Mouse (Mus musculus) lung, postnatal 0 days (tissue): Measurements from ENCODE around the gene Tpra1. TPM values are rescaled to one million over a fixed set of nuclear protein-coding genes. Genes with fewer than 3 reads are reported as not detected.
A peak's percentile ranks its signal among the peaks of the same experiment; 100 is the strongest.

Source experiments
- ATAC-seq: fragments of 200-750 bp; cut with Nextera tagmentation; 2 replicates; pipeline ENCODE4 v1.8.0; 2017; ENCODE audit warnings: moderate library complexity
- DNase-seq: peaks from one replicate; pipeline ENCODE4 v3.0.0-alpha.2; 2016; ENCODE audit warnings: low spot score
- H3K27ac ChIP-seq: fragments of 300-500 bp; sonication (generic); 2 replicates; pipeline ENCODE4 v1.5.1; 2014; ENCODE audit warnings: antibody characterized with exemption, mild to moderate bottlenecking, low read length, mixed read lengths
- H3K27me3 ChIP-seq: fragments of 300-500 bp; sonication (generic); replicated peaks from 2 replicates; pipeline ENCODE4 v1.6.1; 2014; ENCODE audit warnings: low read length, mixed read lengths; ENCODE audit not compliant: insufficient read depth
- H3K36me3 ChIP-seq: fragments of 300-500 bp; sonication (generic); 2 replicates; pipeline ENCODE4 v1.6.1; 2014; ENCODE audit warnings: low read length, mixed read lengths; ENCODE audit not compliant: insufficient read depth
- H3K4me1 ChIP-seq: fragments of 300-500 bp; sonication (generic); 2 replicates; pipeline ENCODE4 v1.6.1; 2014; ENCODE audit warnings: antibody characterized with exemption, low read depth, low read length, mixed read lengths; ENCODE audit not compliant: insufficient read depth
- H3K4me2 ChIP-seq: fragments of 300-500 bp; sonication (generic); replicated peaks from 2 replicates; pipeline ENCODE4 v1.6.1; 2014; ENCODE audit warnings: low read depth, mild to moderate bottlenecking, low read length, moderate library complexity, mixed read lengths
- H3K4me3 ChIP-seq: fragments of 300-500 bp; sonication (generic); 2 replicates; pipeline ENCODE4 v1.5.1; 2014; ENCODE audit warnings: low read depth, low read length
- H3K9ac ChIP-seq: fragments of 300-500 bp; sonication (generic); replicated peaks from 2 replicates; pipeline ENCODE4 v1.6.1; 2014; ENCODE audit warnings: low read depth, mild to moderate bottlenecking
- H3K9me3 ChIP-seq: fragments of 300-500 bp; sonication (generic); 2 replicates; pipeline ENCODE4 v1.6.1; 2016; ENCODE audit warnings: low read length, mixed read lengths
- CTCF ChIP-seq: IDR thresholded peaks from 2 replicates; pipeline ENCODE4 v1.5.1; 2016; ENCODE audit warnings: antibody characterized with exemption, mild to moderate bottlenecking
- EP300 ChIP-seq: IDR thresholded peaks from 2 replicates; pipeline ENCODE4 v1.6.1; 2016; ENCODE audit warnings: antibody characterized with exemption, mild to moderate bottlenecking, control low read depth
- WGBS: fragments of 180-500 bp; shearing (Covaris S2); extraction: QIAGEN DNeasy Blood & Tissue Kit; methylation state at CpG from one replicate; pipeline ENCODE4 v1.1.7; 2014; 5-methylcytosine and 5-hydroxymethylcytosine counted together
- polyA plus RNA-seq: library from polyadenylated mRNA; unstranded; fragments of >200 nt; fragmentation: Nextera tagmentation; extraction: Ambion mirVana; gene quantifications from 2 replicates; pipeline ENCODE4 v1.2.1, GENCODE M21; 2015

The Tpra1 gene
- polyA plus RNA-seq, 1 experiment from 2014 or later = 72.0 TPM

DNA sequence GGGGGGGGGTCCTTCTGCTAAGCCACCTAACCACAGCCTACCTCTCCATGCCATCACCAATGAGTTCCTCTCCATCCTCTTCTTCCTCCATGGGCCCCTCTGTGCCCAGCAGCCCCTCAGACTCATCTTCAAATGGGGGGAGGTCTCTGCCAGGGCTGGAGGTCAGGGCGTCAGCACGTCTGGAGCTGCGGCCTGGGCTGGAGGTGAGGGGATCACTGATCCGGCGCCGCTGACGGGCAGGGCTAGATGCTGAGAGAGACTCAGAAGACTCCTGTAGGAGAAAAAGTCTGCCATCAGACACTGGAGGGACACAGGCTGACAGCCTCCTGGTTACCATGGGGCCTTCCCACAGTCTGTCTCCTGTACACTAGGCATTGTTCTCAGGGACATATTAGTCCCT, 4.8 kb upstream of the Tpra1 start:
- WGBS = 45% methylated on average over 7 of the region's 7 CpGs
- Histone ChIP-seq H3K9me3 (no peaks in the 10 kb centered on the region), H3K4me3 (no peak overlapping the region), H3K9ac (no peak overlapping the region), H3K4me1 (peaks cover 7% of the 10 kb centered on the region; the same call in 1 of the 2 replicates), H3K27me3 (no peaks in the 10 kb centered on the region), H3K36me3 (no peaks in the 10 kb centered on the region), H3K4me2 (no peak overlapping the region), H3K27ac (no peak overlapping the region)
- DNase-seq (no peak), ATAC-seq (no peak)
- TF ChIP-seq EP300 (no peak), CTCF (no peak)

DNA sequence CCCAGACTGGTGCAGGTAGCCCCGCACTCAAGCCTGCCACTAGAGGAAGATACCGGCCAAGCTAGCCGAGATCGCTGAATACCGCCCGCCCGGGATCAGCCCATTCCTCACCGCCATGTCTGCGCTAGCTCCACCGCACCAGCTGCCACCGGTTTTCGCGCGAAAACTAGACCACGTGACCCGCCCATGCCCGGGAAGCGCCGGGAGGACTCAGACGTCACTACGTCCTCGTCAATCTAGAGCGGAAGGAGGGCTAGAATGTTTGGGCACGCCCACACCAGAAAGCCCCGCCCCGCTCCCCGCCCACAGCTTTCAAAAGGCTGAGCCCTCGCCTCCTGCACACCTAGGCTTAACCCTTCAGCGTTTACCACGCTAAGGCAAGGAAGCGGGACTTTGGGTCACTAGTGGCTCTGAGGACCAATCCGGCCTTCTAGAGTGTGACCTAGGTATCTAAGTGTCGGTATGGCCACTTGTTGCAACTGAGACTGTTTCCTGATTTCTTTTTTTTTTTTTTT, 3.5 kb upstream of the Tpra1 start, which contains the start of gene Mcm2:
Gene Mcm2, minus strand, starts transcription at position 247 of the 515 bp plus-strand sequence.
- Histone ChIP-seq H3K27me3 (no peaks in the 10 kb centered on the region), H3K9me3 (no peaks in the 10 kb centered on the region), H3K4me3 (peak within 1 kb of the TSS; percentile 61), H3K27ac (peak within 1 kb of the TSS; percentile 39; the same call in 1 of the 2 replicates), H3K9ac (peak within 1 kb of the TSS; percentile 44), H3K4me1 (peaks cover 14% of the 10 kb centered on the region; the same call in 1 of the 2 replicates), H3K4me2 (peak within 1 kb of the TSS; percentile 92), H3K36me3 (no peaks in the 10 kb centered on the region)
- DNase-seq = peak; percentile 98
- no peak for TF ChIP-seq EP300
- TF ChIP-seq CTCF = no peak; the same call in 1 of the 2 replicates
- under 1% methylated on average over 32 of the region's 33 CpGs for WGBS
- ATAC-seq = peak; percentile 80

DNA sequence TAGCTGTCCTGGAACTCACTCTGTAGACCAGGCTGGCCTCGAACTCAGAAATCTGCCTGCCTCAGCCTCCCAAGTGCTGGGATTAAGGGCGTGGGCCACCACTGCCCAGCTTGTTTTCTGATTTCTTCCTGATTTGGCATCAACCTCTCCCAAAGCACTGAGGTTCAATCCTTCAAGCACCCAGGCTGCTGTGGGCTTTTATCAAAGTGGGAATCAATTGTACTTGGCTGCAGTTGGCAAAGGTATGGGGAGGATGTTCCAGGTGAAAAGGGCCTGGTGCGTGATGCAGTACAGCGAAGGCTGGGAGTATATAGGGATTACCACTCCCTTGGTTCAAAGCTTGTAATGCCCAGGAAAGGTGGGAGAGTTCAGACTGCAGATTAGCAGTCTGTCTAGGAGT, 3.0 kb upstream of the Tpra1 start:
- no peaks in the 10 kb centered on the region for H3K27me3 ChIP-seq
- H3K4me3 ChIP-seq = no peak overlapping the region
- H3K4me2 ChIP-seq = peak overlapping the region; percentile 92
- H3K4me1 ChIP-seq = peaks cover 19% of the 10 kb centered on the region; the same call in 1 of the 2 replicates
- no peak overlapping the region for H3K9ac ChIP-seq
- ATAC-seq = no peak
- WGBS = 53% methylated on average over 4 of the region's 4 CpGs
- TF ChIP-seq EP300 = no peak
- TF ChIP-seq CTCF = no peak
- H3K9me3 ChIP-seq = no peaks in the 10 kb centered on the region
- no peak overlapping the region for H3K27ac ChIP-seq
- H3K36me3 ChIP-seq = no peaks in the 10 kb centered on the region
- no peak for DNase-seq

DNA sequence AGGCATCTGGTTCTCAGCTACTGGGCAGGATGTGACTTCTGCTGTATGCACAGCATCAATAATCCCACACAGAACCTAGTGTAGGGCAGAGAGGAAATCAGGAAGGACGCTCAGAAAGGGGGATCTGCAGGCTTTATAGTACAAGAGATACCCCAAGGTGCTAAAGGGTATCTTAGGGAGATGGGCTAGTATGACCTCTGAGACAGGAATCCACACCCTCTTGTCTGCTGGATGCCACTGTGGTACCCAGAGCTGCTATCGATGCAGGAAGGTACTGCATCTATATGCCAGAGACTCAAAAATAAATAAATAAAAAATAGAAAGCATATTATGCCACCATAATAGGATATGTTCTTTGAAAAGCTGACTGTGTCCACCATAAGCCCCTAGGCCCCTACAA, 2.4 kb upstream of the Tpra1 start:
- Histone ChIP-seq H3K27me3 (no peaks in the 10 kb centered on the region), H3K4me2 (no peak overlapping the region), H3K36me3 (no peaks in the 10 kb centered on the region), H3K4me1 (peaks cover 22% of the 10 kb centered on the region; the same call in 1 of the 2 replicates), H3K9ac (no peak overlapping the region), H3K27ac (no peak overlapping the region), H3K4me3 (no peak overlapping the region), H3K9me3 (no peaks in the 10 kb centered on the region)
- ATAC-seq = no peak
- 91% methylated on average over 2 of the region's 2 CpGs for WGBS
- no peak for DNase-seq
- TF ChIP-seq EP300 (no peak), CTCF (no peak)

DNA sequence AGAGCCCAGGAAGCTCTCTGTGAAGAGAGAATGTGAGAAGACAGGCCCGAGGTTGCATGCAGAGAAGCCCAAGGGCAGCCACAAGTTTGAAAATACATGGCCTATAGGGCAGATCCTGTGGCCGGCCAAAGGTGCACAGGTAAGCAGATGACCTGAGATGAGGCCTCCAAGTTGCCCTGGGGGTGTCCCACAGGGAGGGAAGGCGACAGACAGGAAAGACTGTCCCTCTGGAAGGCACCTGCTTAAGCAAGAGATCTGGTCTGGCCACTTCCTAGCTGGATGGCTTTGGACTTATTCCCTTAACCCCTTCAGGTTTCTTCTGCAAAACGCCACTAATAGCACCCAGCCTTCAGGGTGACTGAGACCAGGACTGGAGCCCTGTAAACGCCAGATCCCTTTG, 580 bp upstream of the Tpra1 start:
- H3K27me3 ChIP-seq = no peaks in the 10 kb centered on the region
- H3K4me3 ChIP-seq = peak overlapping the region; percentile 70
- H3K36me3 ChIP-seq = no peaks in the 10 kb centered on the region
- H3K9me3 ChIP-seq = no peaks in the 10 kb centered on the region
- DNase-seq (peak; percentile 72), ATAC-seq (peak; percentile 30)
- peak overlapping the region; percentile 97 for H3K4me2 ChIP-seq
- H3K27ac ChIP-seq = peak overlapping the region; percentile 92
- WGBS = 2% methylated on average over 5 of the region's 5 CpGs
- H3K4me1 ChIP-seq = peaks cover 30% of the 10 kb centered on the region; the same call in 1 of the 2 replicates
- TF ChIP-seq CTCF (no peak), EP300 (no peak)
- peak overlapping the region; percentile 86 for H3K9ac ChIP-seq

DNA sequence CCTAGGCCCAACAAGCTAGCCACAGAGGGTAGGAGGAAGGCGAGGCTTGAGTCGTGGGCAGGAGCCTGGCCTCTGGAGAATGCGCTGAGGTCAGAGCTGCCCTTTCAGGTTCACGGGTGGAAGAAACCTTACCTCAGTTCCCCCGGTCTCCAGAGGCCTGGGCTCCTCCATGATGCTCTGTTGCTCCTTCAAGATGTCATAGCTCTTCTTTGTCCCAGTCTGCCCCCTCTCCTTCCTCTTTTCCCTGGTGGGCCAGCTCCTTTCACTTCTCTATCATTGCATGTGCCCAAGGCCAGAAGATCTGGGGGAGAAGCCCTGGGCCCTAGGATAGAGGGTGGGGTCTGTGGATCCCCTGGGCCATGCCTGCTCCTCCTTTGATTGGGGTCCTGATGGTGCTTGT, 1.7 kb downstream of the Tpra1 start:
- H3K4me3 ChIP-seq = no peak overlapping the region
- no peaks in the 10 kb centered on the region for H3K27me3 ChIP-seq
- peak overlapping the region; percentile 97 for H3K4me2 ChIP-seq
- ATAC-seq = no peak
- peak overlapping the region; percentile 86; the same call in 1 of the 2 replicates for H3K9ac ChIP-seq
- 71% methylated on average over 5 of the region's 5 CpGs for WGBS
- peaks cover 32% of the 10 kb centered on the region for H3K4me1 ChIP-seq
- no peak overlapping the region for H3K27ac ChIP-seq
- H3K36me3 ChIP-seq = peaks cover 7% of the 10 kb centered on the region; the same call in 1 of the 2 replicates
- DNase-seq = no peak
- H3K9me3 ChIP-seq = no peaks in the 10 kb centered on the region
- no peak for TF ChIP-seq CTCF
- no peak for TF ChIP-seq EP300
